Mouse (Mus musculus): ENCODE results near the gene Ccdc137.

DNA sequence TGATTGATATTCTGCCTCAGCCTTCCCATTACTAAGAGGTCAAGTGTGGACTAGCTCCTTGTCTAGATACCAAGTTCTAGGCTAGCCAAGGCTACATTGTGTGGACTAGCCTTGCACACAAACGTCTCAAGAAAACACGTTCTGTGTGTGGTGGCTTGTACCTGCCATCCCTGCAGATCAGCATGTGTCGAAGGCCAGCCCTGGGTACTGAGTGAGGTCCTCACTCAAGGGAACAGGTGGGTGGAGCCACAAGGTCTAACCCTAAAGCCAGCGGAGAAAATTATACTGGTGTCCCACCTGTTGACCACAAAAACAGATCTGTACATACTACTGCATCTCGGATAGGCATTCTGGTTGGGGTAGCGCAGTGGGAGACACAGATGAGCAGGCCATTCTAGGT lies 42.0 kb downstream of the Ccdc137 start:
- TF ChIP-seq CTCF (IDR thresholded peaks at IDR 0.05; ENCODE audit: low read depth) (no peak), EP300 (optimal IDR thresholded peaks at IDR 0.05) (no peak)
